Mouse (Mus musculus): ENCODE data around the gene Ifitm7. TPM values are rescaled to one million over a fixed set of nuclear protein-coding genes. Genes with fewer than 3 reads are reported as not detected.

Gene Ifitm7
- polyA plus RNA-seq, 1 experiment from 2014 or later: 0.95 TPM

- 43% methylated on average over 1 of the region's 1 CpGs for WGBS
- H3K4me1 ChIP-seq: peaks cover 13% of the 10 kb centered on the region; the same call in 1 of the 2 replicates
- no peaks in the 10 kb centered on the region for H3K27me3 ChIP-seq (ENCODE audit: poor library complexity, severe bottlenecking)
- H3K4me3 ChIP-seq: no peak overlapping the region
- no peak for DNase-seq (ENCODE audit: extremely low spot score, low spot score)
- no peaks in the 10 kb centered on the region for H3K9me3 ChIP-seq
- no peak overlapping the region for H3K27ac ChIP-seq
- no peaks in the 10 kb centered on the region for H3K36me3 ChIP-seq (replicated peaks)
Observed at GRCm38 (mm10) chr16:13962053-13962452, 24.6 kb downstream of the Ifitm7 start.

- Histone ChIP-seq H3K36me3 (replicated peaks) (no peaks in the 10 kb centered on the region), H3K27me3 (ENCODE audit: poor library complexity, severe bottlenecking) (no peaks in the 10 kb centered on the region), H3K4me1 (no peaks in the 10 kb centered on the region), H3K4me3 (no peak overlapping the region), H3K9me3 (no peaks in the 10 kb centered on the region), H3K27ac (no peak overlapping the region)
- DNase-seq (ENCODE audit: extremely low spot score, low spot score): no peak
- WGBS: 80% methylated on average over 3 of the region's 3 CpGs
Observed at GRCm38 (mm10) chr16:13951245-13951644, 35.4 kb downstream of the Ifitm7 start.

- Histone ChIP-seq H3K4me1 (peaks cover 6% of the 10 kb centered on the region), H3K27me3 (ENCODE audit: poor library complexity, severe bottlenecking) (peaks cover 14% of the 10 kb centered on the region), H3K27ac (no peak overlapping the region), H3K9me3 (no peaks in the 10 kb centered on the region), H3K36me3 (replicated peaks) (no peaks in the 10 kb centered on the region), H3K4me3 (no peak overlapping the region)
- 85% methylated on average over 1 of the region's 1 CpGs for WGBS
- DNase-seq (ENCODE audit: extremely low spot score, low spot score): no peak
Observed at GRCm38 (mm10) chr16:13946306-13946705, 40.4 kb downstream of the Ifitm7 start.

GRCm38 (mm10) chr16:13945153-13945552 is 41.5 kb downstream of the Ifitm7 start:
- H3K9me3 ChIP-seq: no peaks in the 10 kb centered on the region
- WGBS: 86% methylated on average over 4 of the region's 4 CpGs
- no peak overlapping the region for H3K27ac ChIP-seq
- no peaks in the 10 kb centered on the region for H3K36me3 ChIP-seq (replicated peaks)
- no peak overlapping the region for H3K4me3 ChIP-seq
- no peak for DNase-seq (ENCODE audit: extremely low spot score, low spot score)
- peaks cover 24% of the 10 kb centered on the region for H3K27me3 ChIP-seq (ENCODE audit: poor library complexity, severe bottlenecking)
- peaks cover 16% of the 10 kb centered on the region for H3K4me1 ChIP-seq

GRCm38 (mm10) chr16:13944752-13945151 is 41.9 kb downstream of the Ifitm7 start:
- WGBS: 92% methylated on average over 5 of the region's 5 CpGs
- no peak for DNase-seq (ENCODE audit: extremely low spot score, low spot score)
- H3K27me3 ChIP-seq (ENCODE audit: poor library complexity, severe bottlenecking): peaks cover 27% of the 10 kb centered on the region
- H3K36me3 ChIP-seq (replicated peaks): no peaks in the 10 kb centered on the region
- no peak overlapping the region for H3K4me3 ChIP-seq
- no peaks in the 10 kb centered on the region for H3K9me3 ChIP-seq
- H3K27ac ChIP-seq: no peak overlapping the region
- H3K4me1 ChIP-seq: peaks cover 16% of the 10 kb centered on the region

- Histone ChIP-seq H3K36me3 (replicated peaks) (no peaks in the 10 kb centered on the region), H3K4me1 (peaks cover 16% of the 10 kb centered on the region), H3K4me3 (no peak overlapping the region), H3K27ac (no peak overlapping the region), H3K9me3 (no peaks in the 10 kb centered on the region), H3K27me3 (ENCODE audit: poor library complexity, severe bottlenecking) (peaks cover 27% of the 10 kb centered on the region)
- no peak for DNase-seq (ENCODE audit: extremely low spot score, low spot score)
- 80% methylated on average over 4 of the region's 4 CpGs for WGBS
Observed at GRCm38 (mm10) chr16:13944178-13944577, 42.5 kb downstream of the Ifitm7 start.

- H3K27me3 ChIP-seq (ENCODE audit: poor library complexity, severe bottlenecking): peaks cover 27% of the 10 kb centered on the region
- no peaks in the 10 kb centered on the region for H3K9me3 ChIP-seq
- no peak for DNase-seq (ENCODE audit: extremely low spot score, low spot score)
- H3K27ac ChIP-seq: peak overlapping the region; percentile 72
- H3K4me3 ChIP-seq: peak overlapping the region; percentile 69
- H3K4me1 ChIP-seq: peaks cover 16% of the 10 kb centered on the region
- H3K36me3 ChIP-seq (replicated peaks): no peaks in the 10 kb centered on the region
- WGBS: 3% methylated on average over 34 of the region's 34 CpGs
Observed at GRCm38 (mm10) chr16:13940847-13941395, 45.8 kb downstream of the Ifitm7 start.

GRCm38 (mm10) chr16:13940139-13940846 is 46.4 kb downstream of the Ifitm7 start:
- DNase-seq (ENCODE audit: extremely low spot score, low spot score): peak; percentile 65
- Histone ChIP-seq H3K9me3 (no peaks in the 10 kb centered on the region), H3K36me3 (replicated peaks) (no peaks in the 10 kb centered on the region), H3K4me1 (peaks cover 16% of the 10 kb centered on the region), H3K27me3 (ENCODE audit: poor library complexity, severe bottlenecking) (peaks cover 27% of the 10 kb centered on the region), H3K27ac (peak overlapping the region; percentile 72), H3K4me3 (peak overlapping the region; percentile 69)
- WGBS: 4% methylated on average over 28 of the region's 28 CpGs

Other genes with a start within 250 kb of the Ifitm7 start
- gene Rrn3, start 206.2 kb downstream of the Ifitm7 start, polyA plus RNA-seq (2016; fragmentation: Nextera tagmentation; extraction: Ambion mirVana): 96.1 and 96.2 TPM in 2 replicates
- gene Ntan1, start 168.0 kb downstream of the Ifitm7 start, polyA plus RNA-seq (2016; fragmentation: Nextera tagmentation; extraction: Ambion mirVana): 122 and 125 TPM in 2 replicates
- gene Pdxdc1, start 83.8 kb downstream of the Ifitm7 start, polyA plus RNA-seq (2016; fragmentation: Nextera tagmentation; extraction: Ambion mirVana): 70.7 and 71.2 TPM in 2 replicates
- 3.1 TPM in 2 replicates for gene Mpv17l, start 83.7 kb downstream of the Ifitm7 start, polyA plus RNA-seq (2016; fragmentation: Nextera tagmentation; extraction: Ambion mirVana)
- gene 2900011O08Rik, start 284 bp downstream of the Ifitm7 start, polyA plus RNA-seq (2016; fragmentation: Nextera tagmentation; extraction: Ambion mirVana): 13.1 and 15.0 TPM in 2 replicates
- gene Nde1, start 176.4 kb upstream of the Ifitm7 start, polyA plus RNA-seq (2016; fragmentation: Nextera tagmentation; extraction: Ambion mirVana): 214 and 215 TPM in 2 replicates
- gene Marf1, start 176.5 kb upstream of the Ifitm7 start, polyA plus RNA-seq (2016; fragmentation: Nextera tagmentation; extraction: Ambion mirVana): 14.6 TPM in 2 replicates

All from forebrain, embryonic 10.5 days (tissue).